Mouse (Mus musculus) myocyte (in vitro differentiated cells): Measurements from ENCODE around the gene Cdt1. TPM values are rescaled to one million over a fixed set of nuclear protein-coding genes. Genes with fewer than 3 reads are reported as not detected.
A peak's percentile ranks its signal among the peaks of the same experiment; 100 is the strongest.

ENCODE experiments used
- H3K27me3 ChIP-seq: one replicate; pipeline ENCODE4 v1.6.1; 2011; ENCODE audit not compliant: control insufficient read depth, insufficient read depth, insufficient read length
- H3K36me3 ChIP-seq: one replicate; pipeline ENCODE4 v1.6.1; 2011; ENCODE audit not compliant: control insufficient read depth, insufficient read depth
- H3K4me2 ChIP-seq: one replicate; pipeline ENCODE4 v1.6.1; 2011; ENCODE audit warnings: low read depth, control low read depth
- H3K4me3 ChIP-seq: one replicate; pipeline ENCODE4 v1.5.1; 2011; ENCODE audit warnings: mild to moderate bottlenecking, control low read depth, moderate library complexity
- H3K79me2 ChIP-seq: one replicate; pipeline ENCODE4 v1.6.1; 2011; ENCODE audit not compliant: control insufficient read depth, insufficient read depth
- H3ac ChIP-seq: one replicate; pipeline ENCODE4 v1.6.1; 2011; ENCODE audit not compliant: control insufficient read depth, insufficient read length
- CEBPB ChIP-seq: IDR thresholded peaks from 2 replicates; pipeline ENCODE4 v1.6.1; 2011; ENCODE audit warnings: mild to moderate bottlenecking, moderate library complexity; ENCODE audit not compliant: poor library complexity, insufficient read depth, severe bottlenecking
- E2F4 ChIP-seq: IDR thresholded peaks from one replicate; pipeline ENCODE4 v1.6.1; 2011; ENCODE audit warnings: mild to moderate bottlenecking, control low read depth, moderate library complexity; ENCODE audit not compliant: insufficient read depth
- MAX ChIP-seq: IDR thresholded peaks from one replicate; pipeline ENCODE4 v1.6.1; 2011; ENCODE audit warnings: low read depth, mild to moderate bottlenecking, control low read depth
- MYOD1 ChIP-seq, 3 experiments: IDR thresholded peaks; one replicate each; pipeline ENCODE4 v1.6.1; 2011; ENCODE audit warnings: control low read depth in 2 of 3, low read depth in 2 of 3, mild to moderate bottlenecking in 2 of 3, moderate library complexity in 1 of 3; ENCODE audit not compliant: insufficient read length in 2 of 3, control insufficient read depth in 1 of 3
- MYOG ChIP-seq, 3 experiments: IDR thresholded peaks; one replicate each; pipeline ENCODE4 v1.6.1; 2011; ENCODE audit warnings: control low read depth in 2 of 3, low read depth in 2 of 3, mild to moderate bottlenecking in 2 of 3; ENCODE audit not compliant: insufficient read length in 2 of 3, control insufficient read depth in 1 of 3, insufficient read depth in 1 of 3
- POLR2A ChIP-seq: IDR thresholded peaks from one replicate; pipeline ENCODE4 v1.6.1; 2011; ENCODE audit warnings: low read depth, mild to moderate bottlenecking, control low read depth, moderate library complexity; ENCODE audit not compliant: insufficient read length
- POLR2AphosphoS2 ChIP-seq: IDR thresholded peaks from one replicate; pipeline ENCODE4 v1.6.1; 2011; ENCODE audit warnings: low read depth, control low read depth; ENCODE audit not compliant: insufficient read length
- REST ChIP-seq: IDR thresholded peaks from one replicate; pipeline ENCODE4 v1.6.1; 2011; ENCODE audit warnings: mild to moderate bottlenecking, control low read depth, moderate library complexity; ENCODE audit not compliant: insufficient read depth, insufficient read length
- SRF ChIP-seq: IDR thresholded peaks from one replicate; pipeline ENCODE4 v1.6.1; 2011; ENCODE audit warnings: low read depth; ENCODE audit not compliant: control insufficient read depth, insufficient read length
- TCF12 ChIP-seq: IDR thresholded peaks from one replicate; pipeline ENCODE4 v1.6.1; 2011; ENCODE audit warnings: mild to moderate bottlenecking, control low read depth; ENCODE audit not compliant: poor library complexity, insufficient read depth, severe bottlenecking
- TCF3 ChIP-seq: IDR thresholded peaks from one replicate; pipeline ENCODE4 v1.6.1; 2011; ENCODE audit warnings: low read depth, control low read depth; ENCODE audit not compliant: insufficient read length
- USF1 ChIP-seq: IDR thresholded peaks from one replicate; pipeline ENCODE4 v1.6.1; 2011; ENCODE audit warnings: low read depth, mild to moderate bottlenecking, control low read depth, moderate library complexity
- polyA plus RNA-seq: library from polyadenylated mRNA; unstranded; fragments of >200 nt; fragmentation: generic; extraction: Trizol; gene quantifications from one replicate; pipeline ENCODE4 v1.2.1, GENCODE M21; 2012; ENCODE audit warnings: missing spikeins

Gene Cdt1
- polyA plus RNA-seq, 1 experiment: 19.7 TPM

DNA sequence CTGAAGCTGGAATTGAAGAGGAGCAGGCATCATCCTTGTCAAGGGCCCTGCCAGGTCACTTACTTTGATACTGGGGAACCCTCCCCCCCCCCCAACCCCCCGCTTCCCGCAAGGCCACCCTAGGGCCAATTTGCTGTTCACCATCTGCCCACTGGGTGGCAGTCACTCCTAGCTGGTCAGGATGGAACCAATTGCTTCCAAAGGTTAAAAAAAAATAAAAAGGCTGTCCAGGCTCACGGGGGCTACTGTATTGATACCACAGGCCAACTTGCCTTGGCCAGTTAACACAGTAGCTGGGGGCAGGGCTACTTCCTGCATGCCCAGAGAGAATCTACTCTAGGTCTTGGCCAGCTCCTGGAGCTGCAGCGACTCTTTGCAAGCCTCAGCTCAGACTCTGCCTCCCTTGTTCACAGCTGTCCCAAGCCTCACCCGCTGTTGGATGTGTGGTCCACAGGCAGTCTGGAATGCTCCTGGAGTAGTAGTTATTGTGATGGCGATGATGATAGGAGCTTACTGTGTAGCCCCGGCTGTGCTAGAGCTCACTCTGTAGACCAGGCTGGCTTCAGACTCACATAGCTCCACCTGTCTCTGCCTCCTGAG is 50.2 kb downstream of the Cdt1 start:
- TF ChIP-seq USF1: no peak
- TF ChIP-seq MYOG (IDR thresholded peaks at IDR 0.05; ENCODE audit: control insufficient read depth in 1 of 3, insufficient read depth in 1 of 3, insufficient read length in 2 of 3, low read depth in 2 of 3): peak in 2 of 3 experiments; percentile 37 to 75
- TF ChIP-seq POLR2A: no peak
- no peak for TF ChIP-seq MAX
- TF ChIP-seq MYOD1 (IDR thresholded peaks at IDR 0.05; ENCODE audit: control insufficient read depth in 1 of 3, insufficient read length in 2 of 3, low read depth in 2 of 3): peak in 2 of 3 experiments; percentile 45 to 48
- no peak for TF ChIP-seq REST
- no peak for TF ChIP-seq E2F4

DNA sequence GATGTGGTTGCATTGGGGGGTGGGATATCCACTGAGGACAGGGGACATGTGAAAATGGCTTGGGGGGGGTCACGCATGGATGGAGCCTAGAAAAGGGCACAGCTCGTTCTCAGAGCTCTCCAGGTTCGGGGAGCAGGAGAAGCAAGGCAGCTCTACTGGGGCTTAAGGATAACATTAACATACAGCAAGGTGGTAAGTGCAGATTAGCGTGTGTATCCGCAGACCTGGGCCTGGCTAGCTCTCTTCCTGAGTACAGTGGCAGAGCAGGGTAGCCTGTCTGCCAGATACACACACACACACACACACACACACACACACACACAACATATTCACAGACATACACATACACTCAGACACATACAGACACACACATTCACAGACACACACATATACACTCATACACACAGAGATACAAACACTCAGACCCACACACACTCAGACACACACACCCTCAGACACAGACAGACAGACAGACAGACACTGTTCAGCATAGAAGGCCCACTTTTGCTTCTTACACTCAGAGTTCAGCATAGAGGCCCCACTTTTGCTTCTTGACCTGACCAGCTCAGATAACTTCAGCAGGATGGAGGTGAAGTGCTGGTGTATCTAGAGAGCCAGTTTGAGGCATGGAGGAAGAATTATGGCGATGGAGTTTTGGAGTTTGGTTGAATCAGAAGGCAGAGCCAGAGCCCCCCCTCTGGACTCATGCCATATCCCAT is 51.0 kb downstream of the Cdt1 start:
- H3K27me3 ChIP-seq: peaks cover 13% of the 10 kb centered on the region
- H3ac ChIP-seq: no peak overlapping the region
- H3K79me2 ChIP-seq: no peaks in the 10 kb centered on the region
- TF ChIP-seq MYOD1 (IDR thresholded peaks at IDR 0.05; ENCODE audit: control insufficient read depth in 1 of 3, insufficient read length in 2 of 3, low read depth in 2 of 3) (no peak), MYOG (IDR thresholded peaks at IDR 0.05; ENCODE audit: control insufficient read depth in 1 of 3, insufficient read depth in 1 of 3, insufficient read length in 2 of 3, low read depth in 2 of 3) (no peak), POLR2AphosphoS2 (no peak), SRF (no peak), MAX (no peak), CEBPB (no peak), POLR2A (no peak), TCF12 (no peak), E2F4 (no peak), REST (no peak), USF1 (no peak), TCF3 (no peak)
- H3K36me3 ChIP-seq: no peaks in the 10 kb centered on the region
- H3K4me2 ChIP-seq: no peak overlapping the region
- no peak overlapping the region for H3K4me3 ChIP-seq

More for the DNA sequence above, 50.2 kb downstream of the Cdt1 start:
- Histone ChIP-seq H3K36me3 (no peaks in the 10 kb centered on the region), H3K4me3 (no peak overlapping the region), H3K27me3 (peaks cover 13% of the 10 kb centered on the region), H3K79me2 (no peaks in the 10 kb centered on the region), H3ac (no peak overlapping the region), H3K4me2 (no peak overlapping the region)

DNA sequence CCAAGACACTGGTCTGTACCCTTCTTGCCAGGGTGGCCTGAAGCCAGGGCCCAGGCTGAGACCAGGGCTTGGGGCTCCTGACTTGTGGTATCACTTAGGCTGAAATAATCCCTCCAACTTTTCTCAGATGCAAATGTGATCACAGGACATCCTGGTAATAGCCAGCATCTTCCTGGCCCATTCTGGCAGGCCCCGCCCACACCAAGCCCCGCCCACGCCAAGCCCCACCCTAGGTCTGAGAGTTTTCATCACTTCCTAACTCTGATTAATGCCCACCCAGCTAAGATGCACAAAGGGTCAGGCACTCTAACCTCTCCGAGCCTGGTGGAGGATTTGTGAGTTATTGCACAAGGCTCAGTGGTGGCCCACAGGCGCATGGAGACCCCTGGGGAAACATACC is 52.6 kb downstream of the Cdt1 start:
- TF ChIP-seq CEBPB (no peak), REST (no peak), MAX (no peak), E2F4 (no peak), POLR2A (no peak), TCF3 (no peak), TCF12 (no peak), POLR2AphosphoS2 (no peak), SRF (no peak), USF1 (no peak), MYOD1 (IDR thresholded peaks at IDR 0.05; ENCODE audit: control insufficient read depth in 1 of 3, insufficient read length in 2 of 3, low read depth in 2 of 3) (no peak), MYOG (IDR thresholded peaks at IDR 0.05; ENCODE audit: control insufficient read depth in 1 of 3, insufficient read depth in 1 of 3, insufficient read length in 2 of 3, low read depth in 2 of 3) (no peak)
- H3K27me3 ChIP-seq: peaks cover 18% of the 10 kb centered on the region
- H3K36me3 ChIP-seq: no peaks in the 10 kb centered on the region
- H3K79me2 ChIP-seq: no peaks in the 10 kb centered on the region
- H3K4me2 ChIP-seq: no peak overlapping the region
- no peak overlapping the region for H3ac ChIP-seq
- no peak overlapping the region for H3K4me3 ChIP-seq

DNA sequence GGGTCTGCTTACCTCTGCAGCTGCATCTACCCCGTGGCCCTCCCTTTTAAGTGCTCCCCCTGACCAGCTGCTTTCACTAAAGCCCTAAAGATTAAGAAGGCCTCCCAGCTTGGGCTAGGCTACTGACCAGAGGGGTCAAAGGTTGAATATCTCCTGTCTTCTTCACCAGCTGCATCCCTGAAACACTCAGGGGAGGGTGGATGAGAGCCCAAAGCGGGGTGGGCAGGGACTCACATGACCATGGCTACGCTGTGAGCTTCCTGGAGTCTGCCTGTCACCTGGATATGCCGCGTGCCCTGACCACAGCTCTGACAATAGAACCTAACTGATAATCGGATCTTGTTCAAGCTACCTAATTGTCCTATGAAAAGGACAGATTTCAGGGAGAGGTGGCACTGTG is 54.9 kb downstream of the Cdt1 start, which contains the start of gene Pabpn1l:
TSS of gene Pabpn1l (minus strand) at position 13 of the 400 bp plus-strand sequence.
- Histone ChIP-seq H3K36me3 (no peaks in the 10 kb centered on the region), H3ac (no peak within 1 kb of the TSS), H3K4me3 (no peak within 1 kb of the TSS), H3K27me3 (peaks cover 18% of the 10 kb centered on the region), H3K79me2 (no peaks in the 10 kb centered on the region), H3K4me2 (no peak within 1 kb of the TSS)
- TF ChIP-seq MYOG (IDR thresholded peaks at IDR 0.05; ENCODE audit: control insufficient read depth in 1 of 3, insufficient read depth in 1 of 3, insufficient read length in 2 of 3, low read depth in 2 of 3): peak in 1 of 3 experiments; percentile 9
- TF ChIP-seq CEBPB: no peak

Other genes with a start within 250 kb of the Cdt1 start
- not detected for gene Trhr2, start 207.3 kb upstream of the Cdt1 start, polyA plus RNA-seq
- gene Zc3h18, start 191.4 kb upstream of the Cdt1 start, polyA plus RNA-seq: 28.8 TPM
- gene Il17c, start 146.0 kb upstream of the Cdt1 start, polyA plus RNA-seq: not detected
- not detected for gene Cyba, start 135.1 kb upstream of the Cdt1 start, polyA plus RNA-seq
- gene Mvd, start 124.6 kb upstream of the Cdt1 start, polyA plus RNA-seq: 85.3 TPM
- 1.3 TPM for gene Snai3, start 107.3 kb upstream of the Cdt1 start, polyA plus RNA-seq
- 36.3 TPM for gene Rnf166, start 92.0 kb upstream of the Cdt1 start, polyA plus RNA-seq
- gene Ctu2, start 91.9 kb upstream of the Cdt1 start, polyA plus RNA-seq: 31.5 TPM
- 156 TPM for gene Piezo1, start 16.7 kb upstream of the Cdt1 start, polyA plus RNA-seq
- 261 TPM for gene Aprt, start 8.9 kb downstream of the Cdt1 start, polyA plus RNA-seq
- 17.6 TPM for gene Galns, start 43.4 kb downstream of the Cdt1 start, polyA plus RNA-seq
- gene Trappc2l, start 43.6 kb downstream of the Cdt1 start, polyA plus RNA-seq: 95.7 TPM
- gene Pabpn1l, start 54.7 kb downstream of the Cdt1 start, polyA plus RNA-seq: 0.55 TPM
- gene Cbfa2t3, start 131.1 kb downstream of the Cdt1 start, polyA plus RNA-seq: 29.5 TPM
- gene Acsf3, start 207.5 kb downstream of the Cdt1 start, polyA plus RNA-seq: 9.3 TPM